Mouse (Mus musculus): ENCODE measurements around the gene Akap6.

GRCm38 (mm10) chr12:52785217-52785616 lies 86.0 kb downstream of the Akap6 start:
- TF ChIP-seq POLR2A (IDR thresholded peaks at IDR 0.05; ENCODE audit: insufficient read length, low read depth): no peak
- TF ChIP-seq E2F4 (IDR thresholded peaks at IDR 0.05; ENCODE audit: insufficient read depth): no peak
- no peak for TF ChIP-seq MAX (IDR thresholded peaks at IDR 0.05; ENCODE audit: low read depth)
- no peak for TF ChIP-seq POLR2AphosphoS2 (IDR thresholded peaks at IDR 0.05; ENCODE audit: insufficient read length, low read depth)
- TF ChIP-seq SRF (IDR thresholded peaks at IDR 0.05; ENCODE audit: control insufficient read depth, insufficient read length, low read depth): no peak

All from myocyte (in vitro differentiated cells).